Mouse (Mus musculus): ENCODE data around the gene Inmt. TPM values are rescaled to one million over a fixed set of nuclear protein-coding genes. Genes with fewer than 3 reads are reported as not detected.

Gene Inmt
- 0.20 TPM in 1 of 2 replicates, not detected in the other for polyA plus RNA-seq (2016; fragmentation: Nextera tagmentation; extraction: Ambion mirVana)

GRCm38 (mm10) chr6:55174741-55175181 lies at the start of gene Inmt:
Gene Inmt (minus strand): TSS chr6:55175043.
- H3K4me1 ChIP-seq, result no peaks in the 10 kb centered on the region
- H3K27me3 ChIP-seq (ENCODE audit: insufficient read depth, poor library complexity, severe bottlenecking), result peaks cover 17% of the 10 kb centered on the region
- H3K4me3 ChIP-seq, result no peak within 1 kb of the TSS
- no peaks in the 10 kb centered on the region for H3K9me3 ChIP-seq
- H3K27ac ChIP-seq, result no peak within 1 kb of the TSS
- 59% methylated on average over 1 of the region's 1 CpGs for WGBS
- no peaks in the 10 kb centered on the region for H3K36me3 ChIP-seq
- no peak for DNase-seq (ENCODE audit: low spot score)

GRCm38 (mm10) chr6:55223986-55224385 lies 49.1 kb upstream of the Inmt start:
- Histone ChIP-seq H3K27ac (0 out of 2 replicates have a peak overlapping the region, but pooled peaks have one; percentile 6), H3K36me3 (peaks cover 18% of the 10 kb centered on the region), H3K9me3 (no peaks in the 10 kb centered on the region), H3K4me3 (no peak overlapping the region), H3K4me1 (no peaks in the 10 kb centered on the region), H3K27me3 (ENCODE audit: insufficient read depth, poor library complexity, severe bottlenecking) (no peaks in the 10 kb centered on the region)
- no peak for DNase-seq (ENCODE audit: low spot score)
- 85% methylated on average over 8 of the region's 8 CpGs for WGBS

- 82% methylated on average over 9 of the region's 9 CpGs for WGBS
- no peak overlapping the region for H3K4me3 ChIP-seq
- H3K9me3 ChIP-seq, result no peaks in the 10 kb centered on the region
- no peaks in the 10 kb centered on the region for H3K27me3 ChIP-seq (ENCODE audit: insufficient read depth, poor library complexity, severe bottlenecking)
- no peak overlapping the region for H3K27ac ChIP-seq
- no peak for DNase-seq (ENCODE audit: low spot score)
- H3K4me1 ChIP-seq, result no peaks in the 10 kb centered on the region
- peaks cover 19% of the 10 kb centered on the region; the same call in 1 of the 2 replicates for H3K36me3 ChIP-seq
Observed at GRCm38 (mm10) chr6:55218232-55218631, 43.4 kb upstream of the Inmt start.

GRCm38 (mm10) chr6:55214541-55214940 lies 39.7 kb upstream of the Inmt start:
- Histone ChIP-seq H3K4me1 (0 out of 2 replicates have a peak, but pooled peaks cover 3% of the 10 kb centered on the region), H3K36me3 (peaks cover 26% of the 10 kb centered on the region), H3K27ac (no peak overlapping the region), H3K27me3 (ENCODE audit: insufficient read depth, poor library complexity, severe bottlenecking) (no peaks in the 10 kb centered on the region), H3K9me3 (no peaks in the 10 kb centered on the region), H3K4me3 (no peak overlapping the region)
- WGBS, result 45% methylated on average over 3 of the region's 3 CpGs
- DNase-seq (ENCODE audit: low spot score), result no peak

- no peak overlapping the region for H3K4me3 ChIP-seq
- no peaks in the 10 kb centered on the region for H3K27me3 ChIP-seq (ENCODE audit: insufficient read depth, poor library complexity, severe bottlenecking)
- H3K4me1 ChIP-seq, result 0 out of 2 replicates have a peak, but pooled peaks cover 9% of the 10 kb centered on the region
- no peak for DNase-seq (ENCODE audit: low spot score)
- H3K9me3 ChIP-seq, result no peaks in the 10 kb centered on the region
- 68% methylated on average over 15 of the region's 15 CpGs for WGBS
- no peak overlapping the region for H3K27ac ChIP-seq
- H3K36me3 ChIP-seq, result peaks cover 11% of the 10 kb centered on the region; the same call in 1 of the 2 replicates
Observed at GRCm38 (mm10) chr6:55210423-55211365, 35.9 kb upstream of the Inmt start.

- WGBS, result 83% methylated on average over 8 of the region's 8 CpGs
- Histone ChIP-seq H3K9me3 (no peaks in the 10 kb centered on the region), H3K36me3 (peaks cover 8% of the 10 kb centered on the region; the same call in 1 of the 2 replicates), H3K4me1 (peaks cover 18% of the 10 kb centered on the region), H3K27ac (no peak overlapping the region), H3K27me3 (ENCODE audit: insufficient read depth, poor library complexity, severe bottlenecking) (no peaks in the 10 kb centered on the region), H3K4me3 (no peak overlapping the region)
- no peak for DNase-seq (ENCODE audit: low spot score)
Observed at GRCm38 (mm10) chr6:55207786-55208185, 32.9 kb upstream of the Inmt start.

- peaks cover 16% of the 10 kb centered on the region for H3K4me1 ChIP-seq
- no peaks in the 10 kb centered on the region for H3K27me3 ChIP-seq (ENCODE audit: insufficient read depth, poor library complexity, severe bottlenecking)
- H3K4me3 ChIP-seq, result peak overlapping the region; percentile 64
- H3K36me3 ChIP-seq, result no peaks in the 10 kb centered on the region
- H3K9me3 ChIP-seq, result no peaks in the 10 kb centered on the region
- 87% methylated on average over 3 of the region's 3 CpGs for WGBS
- DNase-seq (ENCODE audit: low spot score), result no peak
- H3K27ac ChIP-seq, result peak overlapping the region; percentile 84
Observed at GRCm38 (mm10) chr6:55203931-55204330, 29.1 kb upstream of the Inmt start.

- no peaks in the 10 kb centered on the region for H3K36me3 ChIP-seq
- WGBS, result 5% methylated on average over 33 of the region's 33 CpGs
- H3K4me3 ChIP-seq, result peak within 1 kb of the TSS; percentile 64
- peak; percentile 95 for DNase-seq (ENCODE audit: low spot score)
- H3K4me1 ChIP-seq, result peaks cover 12% of the 10 kb centered on the region
- no peaks in the 10 kb centered on the region for H3K27me3 ChIP-seq (ENCODE audit: insufficient read depth, poor library complexity, severe bottlenecking)
- H3K9me3 ChIP-seq, result no peaks in the 10 kb centered on the region
- peak within 1 kb of the TSS; percentile 84 for H3K27ac ChIP-seq
Observed at GRCm38 (mm10) chr6:55202913-55203910, 28.4 kb upstream of the Inmt start, which contains the start of gene Mindy4. Gene Mindy4 (plus strand): TSS chr6:55203383.

- Histone ChIP-seq H3K9me3 (no peaks in the 10 kb centered on the region; the same call in 1 of the 2 replicates), H3K27ac (no peak overlapping the region), H3K36me3 (no peaks in the 10 kb centered on the region), H3K27me3 (ENCODE audit: insufficient read depth, poor library complexity, severe bottlenecking) (no peaks in the 10 kb centered on the region), H3K4me3 (no peak overlapping the region), H3K4me1 (peaks cover 9% of the 10 kb centered on the region)
- WGBS, result 88% methylated on average over 3 of the region's 3 CpGs
- DNase-seq (ENCODE audit: low spot score), result no peak
Observed at GRCm38 (mm10) chr6:55199047-55199446, 24.2 kb upstream of the Inmt start.

GRCm38 (mm10) chr6:55193171-55193570 lies 18.3 kb upstream of the Inmt start:
- H3K4me3 ChIP-seq, result no peak overlapping the region
- WGBS, result 83% methylated on average over 3 of the region's 3 CpGs
- DNase-seq (ENCODE audit: low spot score), result no peak
- no peaks in the 10 kb centered on the region for H3K36me3 ChIP-seq
- H3K27me3 ChIP-seq (ENCODE audit: insufficient read depth, poor library complexity, severe bottlenecking), result no peaks in the 10 kb centered on the region
- H3K27ac ChIP-seq, result no peak overlapping the region
- no peaks in the 10 kb centered on the region for H3K4me1 ChIP-seq
- H3K9me3 ChIP-seq, result no peaks in the 10 kb centered on the region; the same call in 1 of the 2 replicates

- Histone ChIP-seq H3K4me1 (no peaks in the 10 kb centered on the region), H3K36me3 (no peaks in the 10 kb centered on the region), H3K4me3 (no peak overlapping the region), H3K9me3 (no peaks in the 10 kb centered on the region; the same call in 1 of the 2 replicates), H3K27ac (no peak overlapping the region), H3K27me3 (ENCODE audit: insufficient read depth, poor library complexity, severe bottlenecking) (no peaks in the 10 kb centered on the region)
- WGBS, result 63% methylated on average over 4 of the region's 4 CpGs
- DNase-seq (ENCODE audit: low spot score), result no peak
Observed at GRCm38 (mm10) chr6:55191537-55191936, 16.7 kb upstream of the Inmt start.

GRCm38 (mm10) chr6:55189406-55189805 lies 14.6 kb upstream of the Inmt start:
- no peak overlapping the region for H3K4me3 ChIP-seq
- H3K27me3 ChIP-seq (ENCODE audit: insufficient read depth, poor library complexity, severe bottlenecking), result no peaks in the 10 kb centered on the region
- no peak for DNase-seq (ENCODE audit: low spot score)
- no peak overlapping the region for H3K27ac ChIP-seq
- no peaks in the 10 kb centered on the region for H3K9me3 ChIP-seq
- no peaks in the 10 kb centered on the region for H3K36me3 ChIP-seq
- no peaks in the 10 kb centered on the region for H3K4me1 ChIP-seq

Measured in heart, embryonic 10.5 days (tissue).